Mouse (Mus musculus) stomach, postnatal 0 days (tissue): Measurements from ENCODE around the gene Srebf2.

ENCODE experiments used
- CTCF ChIP-seq: IDR thresholded peaks from 2 replicates; pipeline ENCODE4 v1.5.1; 2016; ENCODE audit warnings: antibody characterized with exemption, low read depth, mild to moderate bottlenecking, moderate library complexity
- EP300 ChIP-seq: optimal IDR thresholded peaks from 2 replicates; pipeline ENCODE3; 2016; ENCODE audit warnings: antibody characterized with exemption

- TF ChIP-seq CTCF (no peak), EP300 (no peak)
Observed at GRCm38 (mm10) chr15:82192617-82193016, 45.6 kb downstream of the Srebf2 start.
